Mouse (Mus musculus): Measurements from ENCODE around the gene Fam229b. TPM values are rescaled to one million over a fixed set of nuclear protein-coding genes. Genes with fewer than 3 reads are reported as not detected.

Fam229b gene
- polyA plus RNA-seq, 1 experiment, result 30.1 TPM

DNA sequence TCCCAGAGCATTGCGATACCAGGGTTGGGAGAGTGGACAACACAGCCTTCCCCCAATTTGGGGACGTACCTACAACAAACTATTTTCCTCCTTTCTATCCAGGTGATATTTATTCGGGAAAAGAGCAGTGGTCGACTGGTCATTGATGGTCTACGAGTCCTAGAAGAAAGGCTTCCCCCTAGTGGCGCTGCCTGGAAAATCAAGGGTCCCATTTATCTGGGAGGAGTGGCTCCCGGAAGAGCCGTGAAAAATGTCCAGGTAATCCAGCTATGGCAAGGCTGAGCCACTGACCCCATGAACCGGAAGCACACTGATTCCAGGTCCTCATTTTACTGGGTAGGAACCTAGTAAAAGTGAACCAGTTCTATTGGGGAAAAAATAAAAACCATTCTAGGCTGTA, 36.7 kb downstream of the Fam229b start:
- Histone ChIP-seq H3K4me3 (ENCODE audit: insufficient read depth, low read length) (no peak overlapping the region), H3K4me1 (ENCODE audit: control insufficient read depth, insufficient read depth, low read length) (no peaks in the 10 kb centered on the region), H3K27ac (ENCODE audit: insufficient read depth, low read length) (no peak overlapping the region)
- TF ChIP-seq POLR2A (IDR thresholded peaks at IDR 0.05; ENCODE audit: extremely low read depth, insufficient read depth, low read length) (no peak), CTCF (IDR thresholded peaks at IDR 0.05; ENCODE audit: extremely low read depth, insufficient read depth, low read length) (peak; percentile 28; the same call in 1 of the 2 replicates)

DNA sequence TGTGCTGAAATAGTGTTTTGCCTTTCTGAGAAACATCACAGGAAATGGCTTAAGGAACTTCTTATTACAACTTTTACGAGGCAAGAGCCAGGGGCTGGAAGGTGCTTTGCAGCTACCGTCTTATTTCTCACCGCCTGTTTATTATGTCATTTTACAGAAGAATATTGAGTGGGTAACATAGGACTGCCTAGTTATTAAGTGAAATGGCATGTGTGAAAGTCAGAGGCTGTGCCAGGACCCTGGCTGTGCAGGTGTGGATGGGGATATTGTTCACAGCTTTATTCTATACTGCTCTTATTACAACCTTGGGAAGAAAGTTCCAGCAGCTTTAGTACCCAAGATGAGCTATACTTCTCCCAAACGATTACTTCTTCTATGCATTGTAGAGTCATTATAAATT, 61.7 kb downstream of the Fam229b start:
- TF ChIP-seq CTCF (IDR thresholded peaks at IDR 0.05; ENCODE audit: extremely low read depth, insufficient read depth, low read length), result no peak
- no peak for TF ChIP-seq POLR2A (IDR thresholded peaks at IDR 0.05; ENCODE audit: extremely low read depth, insufficient read depth, low read length)
- no peak overlapping the region for H3K27ac ChIP-seq (ENCODE audit: insufficient read depth, low read length)
- no peaks in the 10 kb centered on the region for H3K4me1 ChIP-seq (ENCODE audit: control insufficient read depth, insufficient read depth, low read length)
- H3K4me3 ChIP-seq (ENCODE audit: insufficient read depth, low read length), result no peak overlapping the region

Other genes with a start within 250 kb of the Fam229b start
- 6.3 and 8.0 TPM in 2 replicates for gene Lama4, start 168.4 kb downstream of the Fam229b start, polyA plus RNA-seq (2012; rRNA removed)
- 3.8 and 3.9 TPM in 2 replicates for gene Tube1, start 62 bp upstream of the Fam229b start, polyA plus RNA-seq (2012; rRNA removed)
- gene Ccn6, start 29.9 kb upstream of the Fam229b start, polyA plus RNA-seq (2012; rRNA removed), result 0.17 and 0.36 TPM in 2 replicates
- 106 and 107 TPM in 2 replicates for gene Fyn, start 234.9 kb upstream of the Fam229b start, polyA plus RNA-seq (2012; rRNA removed)

All from cortical plate, adult 2 months (tissue).